Mouse (Mus musculus) bone marrow, adult 2 months (tissue): ENCODE measurements around the gene Zfp800. TPM values are rescaled to one million over a fixed set of nuclear protein-coding genes. Genes with fewer than 3 reads are reported as not detected.

Source experiments
- H3K27ac ChIP-seq: fragments of 200-500 bp; 2 replicates; pipeline ENCODE4 v1.5.1; 2012; ENCODE audit warnings: low read depth, mild to moderate bottlenecking, control low read depth, inconsistent platforms, low read length; ENCODE audit not compliant: control insufficient read depth, poor library complexity, insufficient read depth
- H3K4me1 ChIP-seq: fragments of 200-500 bp; 2 replicates; pipeline ENCODE4 v1.6.1; 2011; ENCODE audit warnings: low read length; ENCODE audit not compliant: control insufficient read depth, insufficient read depth
- H3K4me3 ChIP-seq: fragments of 200-500 bp; replicated peaks from 2 replicates; pipeline ENCODE3; 2011; ENCODE audit warnings: mild to moderate bottlenecking, low read depth, low read length, control low read depth; ENCODE audit not compliant: control insufficient read depth
- CTCF ChIP-seq: fragments of 200-500 bp; IDR thresholded peaks from 2 replicates; pipeline ENCODE4 v1.5.1; 2011; ENCODE audit warnings: low read length, control low read depth; ENCODE audit not compliant: control insufficient read depth, insufficient read depth
- POLR2A ChIP-seq: fragments of 200-500 bp; IDR thresholded peaks from 2 replicates; pipeline ENCODE4 v1.6.1; 2011; ENCODE audit warnings: low read depth, mild to moderate bottlenecking, control low read depth, low read length, borderline replicate concordance; ENCODE audit not compliant: control insufficient read depth
- WGBS: fragments of 180-500 bp; shearing (Covaris S2); methylation state at CpG from one replicate; pipeline ENCODE4 v1.1.7; 2018; 5-methylcytosine and 5-hydroxymethylcytosine counted together
- polyA plus RNA-seq: library from polyadenylated mRNA; stranded (reverse); fragments of >200 nt; gene quantifications from 2 replicates; pipeline ENCODE4 v1.2.4, GENCODE M21; 2011; ENCODE audit warnings: low replicate concordance; ENCODE audit not compliant: missing spikeins, insufficient read depth, insufficient read length

Gene Zfp800
- polyA plus RNA-seq, 1 experiment = 10.0 TPM

DNA sequence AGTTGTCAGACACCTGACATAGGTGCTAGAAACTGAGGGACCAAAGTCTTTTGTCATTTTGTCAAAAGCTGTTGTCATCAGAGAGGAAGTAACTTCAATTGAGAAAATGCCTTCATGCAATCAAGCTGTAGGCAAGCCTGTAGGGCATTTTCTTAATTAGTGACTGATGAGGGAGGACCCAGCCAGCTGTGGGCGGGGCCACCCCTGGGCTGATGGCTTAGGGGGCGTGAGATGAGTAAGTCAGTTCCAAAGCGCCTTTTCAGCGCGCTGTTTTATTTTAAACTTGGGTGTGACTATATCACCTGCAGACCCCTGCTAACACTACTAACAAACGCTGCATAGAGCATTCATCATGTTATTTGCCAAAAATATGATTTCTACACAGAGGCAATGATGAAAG lies 195.0 kb downstream of the Zfp800 start:
- Histone ChIP-seq H3K27ac (no peak overlapping the region), H3K4me3 (no peak overlapping the region), H3K4me1 (no peaks in the 10 kb centered on the region)
- TF ChIP-seq CTCF (no peak), POLR2A (no peak)
- WGBS = 74% methylated on average over 6 of the region's 6 CpGs

- no peak for TF ChIP-seq CTCF
- no peak for TF ChIP-seq POLR2A
- no peak overlapping the region for H3K4me3 ChIP-seq
- no peaks in the 10 kb centered on the region for H3K4me1 ChIP-seq
- 53% methylated on average over 2 of the region's 2 CpGs for WGBS
- H3K27ac ChIP-seq = no peak overlapping the region
Observed at GRCm38 (mm10) chr6:28193901-28194300, 203.9 kb downstream of the Zfp800 start.

- no peak overlapping the region for H3K4me3 ChIP-seq
- TF ChIP-seq POLR2A (no peak), CTCF (no peak)
- no peak overlapping the region for H3K27ac ChIP-seq
- WGBS = 87% methylated on average over 2 of the region's 2 CpGs
- H3K4me1 ChIP-seq = no peaks in the 10 kb centered on the region
Observed at GRCm38 (mm10) chr6:28191935-28192334, 205.9 kb downstream of the Zfp800 start.

Other genes with a start within 250 kb of the Zfp800 start
- 529 and 753 TPM in 2 replicates for gene Arf5, start 25.6 kb upstream of the Zfp800 start, polyA plus RNA-seq
- not detected in 2 replicates for gene Fscn3, start 29.8 kb upstream of the Zfp800 start, polyA plus RNA-seq
- 6.8 and 7.0 TPM in 2 replicates for gene Gcc1, start 30.4 kb upstream of the Zfp800 start, polyA plus RNA-seq
- not detected in 2 replicates for gene Pax4, start 51.3 kb upstream of the Zfp800 start, polyA plus RNA-seq
- gene Snd1, start 77.1 kb upstream of the Zfp800 start, polyA plus RNA-seq = 22.7 and 35.6 TPM in 2 replicates